Mouse (Mus musculus) heart, embryonic 10.5 days (tissue): ENCODE measurements around the gene Cand1. TPM values are rescaled to one million over a fixed set of nuclear protein-coding genes. Genes with fewer than 3 reads are reported as not detected.

Source experiments
- DNase-seq: peaks from one replicate; pipeline ENCODE4 v3.0.0-alpha.2; 2017; ENCODE audit warnings: low spot score
- H3K27ac ChIP-seq: fragments of 300-500 bp; sonication (generic); 2 replicates; pipeline ENCODE4 v1.5.1; 2016; ENCODE audit warnings: mild to moderate bottlenecking
- H3K27me3 ChIP-seq: fragments of 300-500 bp; sonication (generic); 2 replicates; pipeline ENCODE4 v1.6.1; 2016; ENCODE audit warnings: mild to moderate bottlenecking; ENCODE audit not compliant: poor library complexity, insufficient read depth, severe bottlenecking
- H3K36me3 ChIP-seq: fragments of 300-500 bp; sonication (generic); 2 replicates; pipeline ENCODE4 v1.6.1; 2016; ENCODE audit warnings: mild to moderate bottlenecking, moderate library complexity
- H3K4me1 ChIP-seq: fragments of 300-500 bp; sonication (generic); 2 replicates; pipeline ENCODE4 v1.6.1; 2016; ENCODE audit warnings: mild to moderate bottlenecking
- H3K4me3 ChIP-seq: fragments of 300-500 bp; sonication (generic); 2 replicates; pipeline ENCODE4 v1.5.1; 2016; ENCODE audit warnings: mild to moderate bottlenecking, moderate library complexity
- H3K9me3 ChIP-seq: fragments of 300-500 bp; sonication (generic); 2 replicates; pipeline ENCODE4 v1.6.1; 2016; ENCODE audit warnings: mild to moderate bottlenecking, moderate library complexity
- WGBS: fragments of 180-500 bp; shearing (Covaris S2); methylation state at CpG from one replicate; pipeline ENCODE4 v1.1.7; 2016; 5-methylcytosine and 5-hydroxymethylcytosine counted together
- polyA plus RNA-seq: library from polyadenylated mRNA; unstranded; fragments of >200 nt; fragmentation: Nextera tagmentation; extraction: Ambion mirVana; gene quantifications from 2 replicates; pipeline ENCODE4 v1.2.1, GENCODE M21; 2016

The Cand1 gene
- polyA plus RNA-seq, 1 experiment from 2014 or later: 72.8 TPM

GRCm38 (mm10) chr10:119204334-119204946 lies 35.4 kb downstream of the Cand1 start:
- Histone ChIP-seq H3K4me1 (no peaks in the 10 kb centered on the region), H3K4me3 (no peak overlapping the region), H3K27ac (no peak overlapping the region), H3K27me3 (no peaks in the 10 kb centered on the region), H3K36me3 (peaks cover 89% of the 10 kb centered on the region), H3K9me3 (no peaks in the 10 kb centered on the region)
- WGBS: 84% methylated on average over 12 of the region's 12 CpGs
- no peak for DNase-seq

- Histone ChIP-seq H3K27ac (no peak overlapping the region), H3K27me3 (no peaks in the 10 kb centered on the region), H3K9me3 (no peaks in the 10 kb centered on the region), H3K4me3 (no peak overlapping the region), H3K36me3 (peaks cover 64% of the 10 kb centered on the region), H3K4me1 (no peaks in the 10 kb centered on the region)
- DNase-seq: no peak
- WGBS: 93% methylated on average over 5 of the region's 5 CpGs
These were observed 40.0 kb downstream of the Cand1 start for GRCm38 (mm10) chr10:119199864-119200263.

- no peak for DNase-seq
- H3K36me3 ChIP-seq: peaks cover 51% of the 10 kb centered on the region
- no peaks in the 10 kb centered on the region for H3K27me3 ChIP-seq
- WGBS: 95% methylated on average over 9 of the region's 9 CpGs
- no peak overlapping the region for H3K27ac ChIP-seq
- no peaks in the 10 kb centered on the region for H3K9me3 ChIP-seq
- H3K4me3 ChIP-seq: no peak overlapping the region
- H3K4me1 ChIP-seq: 0 out of 2 replicates have a peak, but pooled peaks cover under 1% of the 10 kb centered on the region
These were observed 41.5 kb downstream of the Cand1 start for GRCm38 (mm10) chr10:119198186-119198880.

GRCm38 (mm10) chr10:119197621-119198150 lies 42.2 kb downstream of the Cand1 start:
- Histone ChIP-seq H3K27me3 (no peaks in the 10 kb centered on the region), H3K27ac (no peak overlapping the region), H3K4me1 (peaks cover 7% of the 10 kb centered on the region), H3K9me3 (no peaks in the 10 kb centered on the region), H3K36me3 (peaks cover 44% of the 10 kb centered on the region), H3K4me3 (no peak overlapping the region)
- WGBS: 91% methylated on average over 13 of the region's 13 CpGs
- DNase-seq: no peak

- H3K4me3 ChIP-seq: peak overlapping the region; percentile 27; the same call in 1 of the 2 replicates
These were observed 47.1 kb downstream of the Cand1 start for GRCm38 (mm10) chr10:119192598-119193372.

GRCm38 (mm10) chr10:119187720-119188119 lies 52.1 kb downstream of the Cand1 start:
- H3K27ac ChIP-seq: no peak overlapping the region
- H3K27me3 ChIP-seq: no peaks in the 10 kb centered on the region
- no peak for DNase-seq
- H3K36me3 ChIP-seq: no peaks in the 10 kb centered on the region
- 64% methylated on average over 4 of the region's 4 CpGs for WGBS
- H3K9me3 ChIP-seq: no peaks in the 10 kb centered on the region
- no peak overlapping the region for H3K4me3 ChIP-seq
- peaks cover 11% of the 10 kb centered on the region for H3K4me1 ChIP-seq

More at GRCm38 (mm10) chr10:119192598-119193372, 47.1 kb downstream of the Cand1 start:
- peak overlapping the region; percentile 80 for H3K27ac ChIP-seq
- H3K36me3 ChIP-seq: peaks cover 14% of the 10 kb centered on the region; the same call in 1 of the 2 replicates
- WGBS: 21% methylated on average over 8 of the region's 8 CpGs
- H3K9me3 ChIP-seq: no peaks in the 10 kb centered on the region
- DNase-seq: peak; percentile 88
- H3K4me1 ChIP-seq: peaks cover 17% of the 10 kb centered on the region
- no peaks in the 10 kb centered on the region for H3K27me3 ChIP-seq

- no peaks in the 10 kb centered on the region for H3K9me3 ChIP-seq
- 89% methylated on average over 3 of the region's 3 CpGs for WGBS
- H3K36me3 ChIP-seq: no peaks in the 10 kb centered on the region
- H3K4me3 ChIP-seq: no peak overlapping the region
- H3K4me1 ChIP-seq: 0 out of 2 replicates have a peak, but pooled peaks cover 3% of the 10 kb centered on the region
- H3K27ac ChIP-seq: no peak overlapping the region
- no peak for DNase-seq
- H3K27me3 ChIP-seq: no peaks in the 10 kb centered on the region
These were observed 70.2 kb downstream of the Cand1 start for GRCm38 (mm10) chr10:119169656-119170055.

- DNase-seq: no peak
- H3K9me3 ChIP-seq: no peaks in the 10 kb centered on the region
- H3K4me3 ChIP-seq: no peak overlapping the region
- no peaks in the 10 kb centered on the region for H3K27me3 ChIP-seq
- 84% methylated on average over 13 of the region's 13 CpGs for WGBS
- H3K27ac ChIP-seq: no peak overlapping the region
- no peaks in the 10 kb centered on the region for H3K36me3 ChIP-seq
- H3K4me1 ChIP-seq: 0 out of 2 replicates have a peak, but pooled peaks cover 3% of the 10 kb centered on the region
These were observed 70.6 kb downstream of the Cand1 start for GRCm38 (mm10) chr10:119169237-119169636.

- DNase-seq: no peak
- H3K27ac ChIP-seq: no peak overlapping the region
- 29% methylated on average over 14 of the region's 14 CpGs for WGBS
These were observed 71.1 kb downstream of the Cand1 start for GRCm38 (mm10) chr10:119168791-119169190.

GRCm38 (mm10) chr10:119167858-119168257 lies 72.0 kb downstream of the Cand1 start:
- H3K36me3 ChIP-seq: no peaks in the 10 kb centered on the region
- no peaks in the 10 kb centered on the region for H3K9me3 ChIP-seq
- no peaks in the 10 kb centered on the region for H3K27me3 ChIP-seq
- no peak for DNase-seq
- H3K4me1 ChIP-seq: 0 out of 2 replicates have a peak, but pooled peaks cover 3% of the 10 kb centered on the region
- 25% methylated on average over 3 of the region's 3 CpGs for WGBS
- no peak overlapping the region for H3K27ac ChIP-seq
- no peak overlapping the region for H3K4me3 ChIP-seq

More at GRCm38 (mm10) chr10:119168791-119169190, 71.1 kb downstream of the Cand1 start:
- Histone ChIP-seq H3K36me3 (no peaks in the 10 kb centered on the region), H3K27me3 (no peaks in the 10 kb centered on the region), H3K9me3 (no peaks in the 10 kb centered on the region), H3K4me1 (0 out of 2 replicates have a peak, but pooled peaks cover 3% of the 10 kb centered on the region), H3K4me3 (no peak overlapping the region)

- Histone ChIP-seq H3K27ac (no peak overlapping the region), H3K4me3 (no peak overlapping the region), H3K9me3 (peaks cover 3% of the 10 kb centered on the region; the same call in 1 of the 2 replicates), H3K27me3 (no peaks in the 10 kb centered on the region), H3K36me3 (no peaks in the 10 kb centered on the region), H3K4me1 (no peaks in the 10 kb centered on the region)
- WGBS: 89% methylated on average over 10 of the region's 10 CpGs
- DNase-seq: no peak
These were observed 74.8 kb downstream of the Cand1 start for GRCm38 (mm10) chr10:119165051-119165450.

- Histone ChIP-seq H3K27me3 (no peaks in the 10 kb centered on the region), H3K4me3 (no peak overlapping the region), H3K36me3 (no peaks in the 10 kb centered on the region), H3K27ac (no peak overlapping the region), H3K9me3 (peaks cover 3% of the 10 kb centered on the region; the same call in 1 of the 2 replicates), H3K4me1 (no peaks in the 10 kb centered on the region)
- DNase-seq: no peak
- WGBS: 75% methylated on average over 8 of the region's 8 CpGs
These were observed 78.0 kb downstream of the Cand1 start for GRCm38 (mm10) chr10:119161820-119162382.
